Mouse (Mus musculus) cerebellum, adult 9-11 months (tissue): ENCODE results near the gene Lmf1.

Experiments used
- DNase-seq: peaks from one replicate; pipeline ENCODE4 v3.0.0; 2022

Gene Lmf1

GRCm38 (mm10) chr17:25578920-25579319 is at the start of gene Lmf1:
Lmf1 (plus strand) TSS chr17:25579085.
- peak; percentile 97 for DNase-seq

GRCm38 (mm10) chr17:25530357-25531022 is 48.4 kb upstream of the Lmf1 start:
- no peak for DNase-seq

- DNase-seq = no peak
Measured at GRCm38 (mm10) chr17:25538945-25539875, 39.7 kb upstream of the Lmf1 start.

GRCm38 (mm10) chr17:25540731-25541130 is 38.2 kb upstream of the Lmf1 start:
- no peak for DNase-seq

GRCm38 (mm10) chr17:25541768-25542167 is 37.1 kb upstream of the Lmf1 start:
- DNase-seq = no peak

- DNase-seq = no peak
Measured at GRCm38 (mm10) chr17:25547026-25547425, 31.9 kb upstream of the Lmf1 start.

- DNase-seq = no peak
Measured at GRCm38 (mm10) chr17:25550020-25550419, 28.9 kb upstream of the Lmf1 start.

GRCm38 (mm10) chr17:25551313-25551712 is 27.6 kb upstream of the Lmf1 start:
- DNase-seq = no peak

GRCm38 (mm10) chr17:25555159-25555558 is 23.7 kb upstream of the Lmf1 start:
- DNase-seq = no peak

- DNase-seq = no peak
Measured at GRCm38 (mm10) chr17:25555666-25556629, 22.9 kb upstream of the Lmf1 start.

- DNase-seq = no peak
Measured at GRCm38 (mm10) chr17:25556630-25557354, 22.1 kb upstream of the Lmf1 start.

GRCm38 (mm10) chr17:25559634-25560033 is 19.3 kb upstream of the Lmf1 start:
- DNase-seq = no peak

GRCm38 (mm10) chr17:25560554-25561222 is 18.2 kb upstream of the Lmf1 start:
- no peak for DNase-seq

GRCm38 (mm10) chr17:25561223-25562028 is 17.5 kb upstream of the Lmf1 start:
- peak; percentile 51 for DNase-seq

- DNase-seq = peak; percentile 42
Measured at GRCm38 (mm10) chr17:25564481-25564880, 14.4 kb upstream of the Lmf1 start.

- peak; percentile 42 for DNase-seq
Measured at GRCm38 (mm10) chr17:25565244-25565643, 13.6 kb upstream of the Lmf1 start.

GRCm38 (mm10) chr17:25565860-25566600 is 12.9 kb upstream of the Lmf1 start:
- no peak for DNase-seq

GRCm38 (mm10) chr17:25567261-25567660 is 11.6 kb upstream of the Lmf1 start:
- no peak for DNase-seq

GRCm38 (mm10) chr17:25567745-25568144 is 11.1 kb upstream of the Lmf1 start:
- DNase-seq = peak; percentile 48

GRCm38 (mm10) chr17:25568206-25568605 is 10.7 kb upstream of the Lmf1 start:
- peak; percentile 34 for DNase-seq
